Mouse (Mus musculus) stomach, postnatal 0 days (tissue): ENCODE measurements at regions not wholly inside any gene's neighbourhood (a gene's known extent, or its start where the extent isn't known, plus 50 kb on each side); places are given as distances from the start of the nearest gene placed in this dataset.

Source experiments
- CTCF ChIP-seq: IDR thresholded peaks from 2 replicates; pipeline ENCODE4 v1.5.1; 2016; ENCODE audit warnings: antibody characterized with exemption, low read depth, mild to moderate bottlenecking, moderate library complexity
- EP300 ChIP-seq: optimal IDR thresholded peaks from 2 replicates; pipeline ENCODE3; 2016; ENCODE audit warnings: antibody characterized with exemption

- TF ChIP-seq CTCF (no peak), EP300 (no peak)
Measured at GRCm38 (mm10) chr9:118392796-118393195, 85.2 kb upstream of the Eomes start.
